In the genomic region with DNA sequence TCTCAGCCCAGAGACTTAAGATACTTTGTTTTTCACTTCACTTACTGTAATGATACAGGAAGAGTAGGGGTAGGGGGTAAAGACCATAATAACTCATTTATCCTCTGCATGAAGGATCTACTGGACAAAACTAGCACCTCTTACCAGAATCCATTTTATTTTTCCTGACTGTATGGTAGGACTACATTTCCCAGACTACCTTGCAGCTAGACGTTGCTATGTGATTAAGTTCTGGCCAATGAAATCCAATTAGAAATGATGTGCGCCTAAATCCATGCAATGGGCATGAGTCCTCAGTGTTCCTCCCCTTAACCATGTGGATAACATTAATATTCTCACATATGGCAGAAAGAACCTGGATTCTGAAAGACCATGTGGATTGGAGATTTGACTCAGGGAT, we compare ENCODE assay signal across 26 mouse cellular contexts.
"Had no signal": no experiment of that assay in that cellular context is flagged by ENCODE, and none has a peak within 500 bp of the region (broad histone marks: within the 10 kb centered on the region; RNA-seq: fewer than 3 reads in every experiment).

No protein-coding gene starts in this region.

- H3K27ac ChIP-seq: embryonic facial prominence, embryonic 10.5 days; embryonic facial prominence, embryonic 12.5 days; embryonic facial prominence, embryonic 13.5 days; embryonic facial prominence, embryonic 15.5 days; forebrain, embryonic 10.5 days; forebrain, embryonic 12.5 days; forebrain, embryonic 13.5 days; forebrain, embryonic 15.5 days; gastrocnemius, adult 2 months; heart, adult 2 months had no signal

- ATAC-seq: forebrain, embryonic 13.5 days; forebrain, embryonic 14.5 days; forebrain, embryonic 15.5 days; forebrain, embryonic 16.5 days; forebrain, postnatal 0 days had no signal

- H3K27me3 ChIP-seq: embryonic facial prominence, embryonic 12.5 days; embryonic facial prominence, embryonic 13.5 days; embryonic facial prominence, embryonic 15.5 days; forebrain, embryonic 12.5 days; forebrain, embryonic 13.5 days; forebrain, embryonic 15.5 days had no signal

- H3K9me3 ChIP-seq: embryonic facial prominence, embryonic 10.5 days; embryonic facial prominence, embryonic 12.5 days; embryonic facial prominence, embryonic 13.5 days; embryonic facial prominence, embryonic 15.5 days; forebrain, embryonic 10.5 days; forebrain, embryonic 12.5 days; forebrain, embryonic 13.5 days; forebrain, embryonic 15.5 days had no signal

- H3K36me3 ChIP-seq: embryonic facial prominence, embryonic 10.5 days; embryonic facial prominence, embryonic 12.5 days; embryonic facial prominence, embryonic 13.5 days; embryonic facial prominence, embryonic 15.5 days; forebrain, embryonic 10.5 days; forebrain, embryonic 12.5 days; forebrain, embryonic 15.5 days had no signal

- H3K9ac ChIP-seq: embryonic facial prominence, embryonic 12.5 days; embryonic facial prominence, embryonic 13.5 days; embryonic facial prominence, embryonic 15.5 days; forebrain, embryonic 12.5 days; forebrain, embryonic 13.5 days; forebrain, embryonic 15.5 days; forebrain, postnatal 0 days had no signal

- H3K4me3 ChIP-seq: embryonic facial prominence, embryonic 10.5 days; embryonic facial prominence, embryonic 12.5 days; embryonic facial prominence, embryonic 13.5 days; embryonic facial prominence, embryonic 15.5 days; erythroblast, embryonic 14.5 days; forebrain, embryonic 10.5 days; forebrain, embryonic 12.5 days; forebrain, embryonic 13.5 days; forebrain, embryonic 15.5 days; gastrocnemius, adult 2 months; heart, adult 2 months had no signal

- H3K4me2 ChIP-seq: embryonic facial prominence, embryonic 12.5 days; embryonic facial prominence, embryonic 13.5 days; embryonic facial prominence, embryonic 15.5 days; forebrain, embryonic 12.5 days; forebrain, embryonic 13.5 days; forebrain, embryonic 15.5 days had no signal

- DNase-seq: cerebellum, adult 9-11 months; cerebellum, postnatal 10 days; cerebellum, postnatal 14 days; cerebellum, postnatal 25 days; cerebellum, postnatal 36 days; embryo, embryonic 11 days; forebrain, postnatal 0 days; gastrocnemius, adult 2 months; gastrocnemius, postnatal 10 days; gastrocnemius, postnatal 14 days; gastrocnemius, postnatal 25 days; gastrocnemius, postnatal 36 days; heart, adult 11 months; heart, adult 18-20 months; heart, adult 2 months had no signal

- H3K4me1 ChIP-seq: embryonic facial prominence, embryonic 10.5 days; embryonic facial prominence, embryonic 12.5 days; embryonic facial prominence, embryonic 13.5 days; embryonic facial prominence, embryonic 15.5 days; forebrain, embryonic 12.5 days; forebrain, embryonic 13.5 days; forebrain, embryonic 15.5 days had no signal
